27 mouse cellular contexts compared by ENCODE assay signal in genomic region chr7:118845141-118845540, GRCm38 (mm10). TPM values are rescaled to one million over a fixed set of nuclear protein-coding genes. Genes with fewer than 3 reads are reported as not detected.
DNase-seq lines count a peak whose midpoint lies in the region; ATAC-seq and TF ChIP-seq lines count a peak whose summit lies in the region.
"Had no signal": no experiment of that assay in that cellular context is flagged by ENCODE, and none has a peak within 500 bp of the region (broad histone marks: within the 10 kb centered on the region; RNA-seq: fewer than 3 reads in every experiment).

No protein-coding gene starts in this region.

- DNase-seq in cerebellum, postnatal 10 days: peak; percentile 40 to 53
- no peak for DNase-seq in cerebellum, postnatal 36 days
- peak; percentile 17 for DNase-seq in midbrain, embryonic 11.5 days (ENCODE audit: low spot score, missing footprints)
- no peak for DNase-seq in midbrain, embryonic 14.5 days
- peak; percentile 66 for DNase-seq in stomach, postnatal 0 days (ENCODE audit: low spot score)
- DNase-seq: adrenal gland, postnatal 10 days; adrenal gland, postnatal 36 days; B cell, adult 2 months; cerebellum, adult 2 months; cerebellum, postnatal 14 days; forebrain, postnatal 0 days; gastrocnemius, adult 2 months; gastrocnemius, postnatal 14 days; heart, adult 18-20 months; heart, postnatal 10 days; heart, postnatal 4 days had no signal

- H3K4me2 ChIP-seq in midbrain, embryonic 11.5 days: no peak overlapping the region
- H3K4me2 ChIP-seq in midbrain, embryonic 14.5 days (ENCODE audit: low read length): no peak overlapping the region
- no peak overlapping the region for H3K4me2 ChIP-seq in stomach, postnatal 0 days (replicated peaks; ENCODE audit: low read depth)
- no peak overlapping the region for H3K4me2 ChIP-seq in intestine, embryonic 16.5 days (ENCODE audit: low read depth, low read length)
- H3K4me2 ChIP-seq: embryonic facial prominence, embryonic 12.5 days; embryonic facial prominence, embryonic 15.5 days; heart, embryonic 12.5 days; heart, embryonic 15.5 days; hindbrain, embryonic 14.5 days had no signal

- H3K36me3 ChIP-seq in midbrain, embryonic 11.5 days (ENCODE audit: control insufficient read depth, insufficient read depth, low read length): peaks cover 40% of the 10 kb centered on the region
- H3K36me3 ChIP-seq in midbrain, embryonic 14.5 days (ENCODE audit: control insufficient read depth, insufficient read depth, low read length): peaks cover 96% of the 10 kb centered on the region
- peaks cover 25% of the 10 kb centered on the region for H3K36me3 ChIP-seq in stomach, postnatal 0 days (ENCODE audit: control insufficient read depth, insufficient read depth, low read length)
- peaks cover 23% of the 10 kb centered on the region; the same call in 1 of the 2 replicates for H3K36me3 ChIP-seq in intestine, embryonic 16.5 days (ENCODE audit: control insufficient read depth, insufficient read depth, low read length)

- ATAC-seq in midbrain, embryonic 11.5 days (ENCODE audit: low FRiP score): no peak
- no peak for ATAC-seq in midbrain, embryonic 14.5 days (ENCODE audit: low FRiP score, low TSS enrichment)
- ATAC-seq in megakaryocyte-erythroid progenitor cell, adult 5-6 weeks (replicated peaks; ENCODE audit: low FRiP score, low TSS enrichment, poor library complexity, severe bottlenecking): peak; percentile 38; the same call in 1 of the 2 replicates
- ATAC-seq in stomach, postnatal 0 days (ENCODE audit: low FRiP score, low TSS enrichment): peak; percentile 64
- ATAC-seq in intestine, embryonic 16.5 days: no peak
- ATAC-seq: forebrain, embryonic 14.5 days; forebrain, postnatal 0 days; Patski had no signal

- H3K27me3 ChIP-seq in midbrain, embryonic 11.5 days (ENCODE audit: control insufficient read depth, insufficient read depth, low read length): no peaks in the 10 kb centered on the region
- no peaks in the 10 kb centered on the region for H3K27me3 ChIP-seq in midbrain, embryonic 14.5 days (ENCODE audit: control insufficient read depth, insufficient read depth, low read length)
- H3K27me3 ChIP-seq in stomach, postnatal 0 days (ENCODE audit: control insufficient read depth, insufficient read depth, low read length): no peaks in the 10 kb centered on the region
- no peaks in the 10 kb centered on the region for H3K27me3 ChIP-seq in intestine, embryonic 16.5 days (replicated peaks; ENCODE audit: control insufficient read depth, insufficient read depth, low read length)
- H3K27me3 ChIP-seq: CH12.LX; embryonic facial prominence, embryonic 12.5 days; embryonic facial prominence, embryonic 15.5 days; heart, embryonic 12.5 days; heart, embryonic 15.5 days; Patski had no signal

- no peak for TF ChIP-seq EP300 in stomach, postnatal 0 days (optimal IDR thresholded peaks at IDR 0.05)

- no peak overlapping the region for H3K27ac ChIP-seq in midbrain, embryonic 11.5 days (ENCODE audit: low read depth, low read length)
- no peak overlapping the region for H3K27ac ChIP-seq in midbrain, embryonic 14.5 days (replicated peaks; ENCODE audit: low read depth, low read length)
- no peak overlapping the region for H3K27ac ChIP-seq in stomach, postnatal 0 days (replicated peaks)
- no peak overlapping the region for H3K27ac ChIP-seq in intestine, embryonic 16.5 days (ENCODE audit: low read length)
- H3K27ac ChIP-seq: embryonic facial prominence, embryonic 12.5 days; embryonic facial prominence, embryonic 15.5 days; gastrocnemius, adult 2 months; heart, embryonic 15.5 days; hindbrain, embryonic 14.5 days had no signal

- H3K9ac ChIP-seq in midbrain, embryonic 11.5 days (ENCODE audit: low read length): no peak overlapping the region
- H3K9ac ChIP-seq in midbrain, embryonic 14.5 days (replicated peaks; ENCODE audit: low read length): no peak overlapping the region
- no peak overlapping the region for H3K9ac ChIP-seq in stomach, postnatal 0 days (ENCODE audit: low read length)
- H3K9ac ChIP-seq in intestine, embryonic 16.5 days (ENCODE audit: low read depth, low read length): no peak overlapping the region
- H3K9ac ChIP-seq: embryonic facial prominence, embryonic 12.5 days; embryonic facial prominence, embryonic 15.5 days; forebrain, postnatal 0 days; heart, embryonic 12.5 days; heart, embryonic 15.5 days; hindbrain, embryonic 14.5 days had no signal

- 91% methylated on average over 5 of the region's 5 CpGs for WGBS in midbrain, embryonic 11.5 days
- whole genome bisulfite sequencing in midbrain, embryonic 14.5 days: 89% methylated on average over 5 of the region's 5 CpGs
- WGBS in stomach, postnatal 0 days: 55% methylated on average over 5 of the region's 5 CpGs
- 63% methylated on average over 5 of the region's 5 CpGs for WGBS in intestine, embryonic 16.5 days

- no peak overlapping the region for H3K4me3 ChIP-seq in midbrain, embryonic 11.5 days (ENCODE audit: low read depth, low read length)
- H3K4me3 ChIP-seq in midbrain, embryonic 14.5 days (replicated peaks; ENCODE audit: low read depth, low read length): no peak overlapping the region
- no peak overlapping the region for H3K4me3 ChIP-seq in stomach, postnatal 0 days (ENCODE audit: low read depth, low read length)
- H3K4me3 ChIP-seq in intestine, embryonic 16.5 days (ENCODE audit: low read length): no peak overlapping the region
- H3K4me3 ChIP-seq: embryonic facial prominence, embryonic 12.5 days; embryonic facial prominence, embryonic 15.5 days; gastrocnemius, adult 2 months; heart, embryonic 12.5 days; heart, embryonic 15.5 days had no signal

- TF ChIP-seq CTCF in stomach, postnatal 0 days (IDR thresholded peaks at IDR 0.05; ENCODE audit: low read depth): no peak

- no peaks in the 10 kb centered on the region for H3K9me3 ChIP-seq in midbrain, embryonic 11.5 days (ENCODE audit: control insufficient read depth, low read length)
- H3K9me3 ChIP-seq in midbrain, embryonic 14.5 days (ENCODE audit: control insufficient read depth, low read length): no peaks in the 10 kb centered on the region
- no peaks in the 10 kb centered on the region for H3K9me3 ChIP-seq in stomach, postnatal 0 days (ENCODE audit: control insufficient read depth, low read length)
- no peaks in the 10 kb centered on the region for H3K9me3 ChIP-seq in intestine, embryonic 16.5 days (ENCODE audit: control insufficient read depth, low read length)
- H3K9me3 ChIP-seq: embryonic facial prominence, embryonic 12.5 days; embryonic facial prominence, embryonic 15.5 days; G1E; heart, embryonic 12.5 days; heart, embryonic 15.5 days had no signal

- no peaks in the 10 kb centered on the region for H3K4me1 ChIP-seq in midbrain, embryonic 11.5 days (ENCODE audit: control insufficient read depth, insufficient read depth, low read length)
- H3K4me1 ChIP-seq in midbrain, embryonic 14.5 days (ENCODE audit: control insufficient read depth, insufficient read depth, low read length): no peaks in the 10 kb centered on the region
- H3K4me1 ChIP-seq in stomach, postnatal 0 days (replicated peaks; ENCODE audit: control insufficient read depth, insufficient read depth): no peaks in the 10 kb centered on the region
- peaks cover 15% of the 10 kb centered on the region for H3K4me1 ChIP-seq in intestine, embryonic 16.5 days (ENCODE audit: control insufficient read depth, insufficient read depth, low read length)
- H3K4me1 ChIP-seq: embryonic facial prominence, embryonic 12.5 days had no signal

RNA-seq across cellular contexts. Expression of gene Iqck, which starts 10.4 kb away (rescaled TPM):
- polyA plus RNA-seq in midbrain, embryonic 11.5 days (2014; fragmentation: Nextera tagmentation; extraction: Ambion mirVana): 3.1 and 3.2 TPM in 2 replicates
- polyA plus RNA-seq in midbrain, embryonic 14.5 days (2014; fragmentation: Nextera tagmentation; extraction: Ambion mirVana): 3.8 and 3.9 TPM in 2 replicates
- total RNA-seq in megakaryocyte-erythroid progenitor cell, adult 5-6 weeks (2014; fragmentation: Nextera tagmentation): 0.81 and 1.2 TPM in 2 replicates
- 0.33 TPM in 1 of 2 replicates, not detected in the other for total RNA-seq in megakaryocyte-erythroid progenitor cell, adult 5-6 weeks (2017)
- polyA plus RNA-seq in stomach, postnatal 0 days (2015; fragmentation: Nextera tagmentation; extraction: Ambion mirVana): 1.1 and 1.5 TPM in 2 replicates
- polyA plus RNA-seq in intestine, embryonic 16.5 days (2015; fragmentation: Nextera tagmentation; extraction: Ambion mirVana): 1.5 and 1.7 TPM in 2 replicates

RNA-seq across cellular contexts. Expression of gene Knop1, which starts 10.9 kb away (rescaled TPM):
- polyA plus RNA-seq in midbrain, embryonic 11.5 days (2014; fragmentation: Nextera tagmentation; extraction: Ambion mirVana): 109 and 118 TPM in 2 replicates
- 64.9 and 69.5 TPM in 2 replicates for polyA plus RNA-seq in midbrain, embryonic 14.5 days (2014; fragmentation: Nextera tagmentation; extraction: Ambion mirVana)
- 37.7 and 50.6 TPM in 2 replicates for total RNA-seq in megakaryocyte-erythroid progenitor cell, adult 5-6 weeks (2014; fragmentation: Nextera tagmentation)
- total RNA-seq in megakaryocyte-erythroid progenitor cell, adult 5-6 weeks (2017): 58.4 and 68.6 TPM in 2 replicates
- polyA plus RNA-seq in stomach, postnatal 0 days (2015; fragmentation: Nextera tagmentation; extraction: Ambion mirVana): 41.7 and 51.4 TPM in 2 replicates
- polyA plus RNA-seq in intestine, embryonic 16.5 days (2015; fragmentation: Nextera tagmentation; extraction: Ambion mirVana): 70.8 and 77.7 TPM in 2 replicates

Comparison
In these comparisons a context has a peak if more than half of its experiments do, and no peak if none do; other contexts are left out.
1. DNase-seq: peak in cerebellum, postnatal 10 days (2 of 2), midbrain, embryonic 11.5 days (single experiment) and stomach, postnatal 0 days (single experiment); none in cerebellum, postnatal 36 days (0 of 2) and midbrain, embryonic 14.5 days (single experiment).
2. ATAC-seq: peak in megakaryocyte-erythroid progenitor cell, adult 5-6 weeks (single experiment) and stomach, postnatal 0 days (single experiment); none in midbrain, embryonic 11.5 days (single experiment), midbrain, embryonic 14.5 days (single experiment) and intestine, embryonic 16.5 days (single experiment).